Mouse (Mus musculus): Measurements from ENCODE around the gene Sec22b. TPM values are rescaled to one million over a fixed set of nuclear protein-coding genes. Genes with fewer than 3 reads are reported as not detected.

The Sec22b gene
- polyA plus RNA-seq (2012; rRNA removed): 25.9 TPM in 2 replicates

DNA sequence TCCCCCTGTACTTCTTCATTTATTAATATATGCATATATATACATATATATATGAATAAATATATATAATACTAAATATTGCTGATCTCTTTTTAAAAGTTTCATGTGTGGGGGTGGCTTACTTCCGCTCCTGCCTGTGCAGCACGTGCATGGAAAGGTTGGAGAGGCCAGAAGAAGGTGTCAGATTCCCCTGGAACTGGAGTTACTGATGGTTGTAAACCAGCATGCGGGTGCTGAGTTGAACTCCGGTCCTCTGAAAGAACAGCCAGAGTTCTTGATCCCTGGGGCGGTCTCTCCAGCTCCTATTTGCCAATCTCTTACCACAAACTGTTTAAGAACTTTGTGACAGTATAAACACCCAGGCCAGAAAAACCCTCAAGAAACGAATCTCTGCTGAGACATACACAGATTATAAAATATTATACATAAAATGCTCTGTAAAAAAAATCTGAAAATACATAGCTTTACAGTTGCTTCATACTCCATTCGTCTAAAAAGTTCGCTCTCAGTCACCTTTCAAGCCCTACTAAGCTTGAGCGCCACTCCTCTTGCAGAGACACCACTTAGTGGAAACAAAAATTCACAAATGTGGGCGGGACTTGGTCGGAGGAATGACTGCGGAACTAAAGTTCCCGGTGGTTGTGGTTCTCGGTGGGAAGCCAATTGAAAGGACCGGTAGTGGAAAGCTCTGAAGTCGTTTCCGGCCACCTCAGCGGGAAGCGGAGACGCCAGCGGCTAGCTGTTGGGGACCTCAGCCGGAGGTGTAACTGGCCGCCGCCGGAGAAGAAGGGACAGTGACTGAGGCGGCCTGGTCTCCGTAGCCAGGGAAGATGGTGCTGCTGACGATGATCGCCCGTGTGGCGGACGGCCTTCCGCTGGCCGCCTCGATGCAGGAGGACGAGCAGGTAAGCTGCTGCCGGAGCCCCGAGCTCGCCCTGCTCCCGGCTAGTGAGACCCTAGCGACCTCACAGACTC, at the start of gene Sec22b:
Sec22b (plus strand) TSS at position 675 of the 975 bp plus-strand sequence.
- peak; percentile 86 for TF ChIP-seq POLR2A (IDR thresholded peaks at IDR 0.05; ENCODE audit: borderline replicate concordance, extremely low read depth, low read depth, low read length)
- TF ChIP-seq CTCF (IDR thresholded peaks at IDR 0.05; ENCODE audit: insufficient read depth, low read length): no peak
- 2% methylated on average over 41 of the region's 41 CpGs for WGBS
- DNase-seq: peak; percentile 87
- Histone ChIP-seq H3K4me1 (ENCODE audit: control insufficient read depth, insufficient read depth, low read length) (peaks cover 5% of the 10 kb centered on the region; the same call in 1 of the 2 replicates), H3K4me3 (replicated peaks; ENCODE audit: extremely low read depth, low read depth, low read length) (peak within 1 kb of the TSS; percentile 84)

- 79% methylated on average over 2 of the region's 2 CpGs for WGBS
- TF ChIP-seq POLR2A (IDR thresholded peaks at IDR 0.05; ENCODE audit: borderline replicate concordance, extremely low read depth, low read depth, low read length) (no peak), CTCF (IDR thresholded peaks at IDR 0.05; ENCODE audit: insufficient read depth, low read length) (no peak)
These were observed 49.2 kb upstream of the Sec22b start for GRCm38 (mm10) chr3:97851803-97852202.

GRCm38 (mm10) chr3:97854575-97855384, 46.2 kb upstream of the Sec22b start:
- Histone ChIP-seq H3K4me1 (ENCODE audit: control insufficient read depth, insufficient read depth, low read length) (no peaks in the 10 kb centered on the region), H3K4me3 (replicated peaks; ENCODE audit: extremely low read depth, low read depth, low read length) (no peak overlapping the region)
- DNase-seq: no peak
- WGBS: 72% methylated on average over 9 of the region's 9 CpGs
- no peak for TF ChIP-seq POLR2A (IDR thresholded peaks at IDR 0.05; ENCODE audit: borderline replicate concordance, extremely low read depth, low read depth, low read length)
- TF ChIP-seq CTCF (IDR thresholded peaks at IDR 0.05; ENCODE audit: insufficient read depth, low read length): no peak

More at GRCm38 (mm10) chr3:97851803-97852202, 49.2 kb upstream of the Sec22b start:
- H3K4me3 ChIP-seq (replicated peaks; ENCODE audit: extremely low read depth, low read depth, low read length): no peak overlapping the region
- no peaks in the 10 kb centered on the region for H3K4me1 ChIP-seq (ENCODE audit: control insufficient read depth, insufficient read depth, low read length)
- no peak for DNase-seq

GRCm38 (mm10) chr3:97859400-97859799, 41.6 kb upstream of the Sec22b start:
- DNase-seq: no peak
- 42% methylated on average over 1 of the region's 1 CpGs for WGBS
- no peak for TF ChIP-seq POLR2A (IDR thresholded peaks at IDR 0.05; ENCODE audit: borderline replicate concordance, extremely low read depth, low read depth, low read length)
- no peak for TF ChIP-seq CTCF (IDR thresholded peaks at IDR 0.05; ENCODE audit: insufficient read depth, low read length)
- Histone ChIP-seq H3K4me1 (ENCODE audit: control insufficient read depth, insufficient read depth, low read length) (no peaks in the 10 kb centered on the region), H3K4me3 (replicated peaks; ENCODE audit: extremely low read depth, low read depth, low read length) (no peak overlapping the region)

GRCm38 (mm10) chr3:97860820-97861451, 40.1 kb upstream of the Sec22b start:
- WGBS: 86% methylated on average over 7 of the region's 7 CpGs

GRCm38 (mm10) chr3:97866696-97867095, 34.3 kb upstream of the Sec22b start:
- Histone ChIP-seq H3K4me1 (ENCODE audit: control insufficient read depth, insufficient read depth, low read length) (no peaks in the 10 kb centered on the region), H3K4me3 (replicated peaks; ENCODE audit: extremely low read depth, low read depth, low read length) (no peak overlapping the region)
- DNase-seq: no peak
- no peak for TF ChIP-seq CTCF (IDR thresholded peaks at IDR 0.05; ENCODE audit: insufficient read depth, low read length)
- TF ChIP-seq POLR2A (IDR thresholded peaks at IDR 0.05; ENCODE audit: borderline replicate concordance, extremely low read depth, low read depth, low read length): no peak
- 63% methylated on average over 4 of the region's 4 CpGs for WGBS

More at GRCm38 (mm10) chr3:97860820-97861451, 40.1 kb upstream of the Sec22b start:
- H3K4me1 ChIP-seq (ENCODE audit: control insufficient read depth, insufficient read depth, low read length): no peaks in the 10 kb centered on the region
- TF ChIP-seq CTCF (IDR thresholded peaks at IDR 0.05; ENCODE audit: insufficient read depth, low read length) (no peak), POLR2A (IDR thresholded peaks at IDR 0.05; ENCODE audit: borderline replicate concordance, extremely low read depth, low read depth, low read length) (no peak)
- no peak overlapping the region for H3K4me3 ChIP-seq (replicated peaks; ENCODE audit: extremely low read depth, low read depth, low read length)
- DNase-seq: no peak

- WGBS: 4% methylated on average over 28 of the region's 28 CpGs
- H3K4me3 ChIP-seq (replicated peaks; ENCODE audit: extremely low read depth, low read depth, low read length): peak overlapping the region; percentile 52
- no peaks in the 10 kb centered on the region for H3K4me1 ChIP-seq (ENCODE audit: control insufficient read depth, insufficient read depth, low read length)
- peak; percentile 7 for DNase-seq
- no peak for TF ChIP-seq CTCF (IDR thresholded peaks at IDR 0.05; ENCODE audit: insufficient read depth, low read length)
- TF ChIP-seq POLR2A (IDR thresholded peaks at IDR 0.05; ENCODE audit: borderline replicate concordance, extremely low read depth, low read depth, low read length): no peak
These were observed 33.6 kb upstream of the Sec22b start for GRCm38 (mm10) chr3:97867221-97868023.

- peak overlapping the region; percentile 52 for H3K4me3 ChIP-seq (replicated peaks; ENCODE audit: extremely low read depth, low read depth, low read length)
- DNase-seq: peak; percentile 48
- TF ChIP-seq CTCF (IDR thresholded peaks at IDR 0.05; ENCODE audit: insufficient read depth, low read length): no peak
- TF ChIP-seq POLR2A (IDR thresholded peaks at IDR 0.05; ENCODE audit: borderline replicate concordance, extremely low read depth, low read depth, low read length): no peak
- H3K4me1 ChIP-seq (ENCODE audit: control insufficient read depth, insufficient read depth, low read length): no peaks in the 10 kb centered on the region
- 3% methylated on average over 42 of the region's 42 CpGs for WGBS
These were observed 32.8 kb upstream of the Sec22b start for GRCm38 (mm10) chr3:97868024-97868689.

Data from lung, adult 2 months (tissue).